Mouse (Mus musculus) heart, adult 2 months (tissue): Measurements from ENCODE around the gene Gde1.

Experiments
- CTCF ChIP-seq: fragments of 200-600 bp; IDR thresholded peaks from 2 replicates; pipeline ENCODE4 v1.8.1; 2022; ENCODE audit warnings: antibody characterized with exemption, mild to moderate bottlenecking, moderate library complexity
- EP300 ChIP-seq: fragments of 200-500 bp; IDR thresholded peaks from 2 replicates; pipeline ENCODE4 v1.6.1; 2011; ENCODE audit warnings: low read depth, low read length, control low read depth; ENCODE audit not compliant: insufficient read depth
- POLR2A ChIP-seq: fragments of 200-500 bp; IDR thresholded peaks from 2 replicates; pipeline ENCODE4 v1.6.1; 2011; ENCODE audit warnings: mild to moderate bottlenecking, low read depth, low read length, control low read depth; ENCODE audit not compliant: insufficient read depth

DNA sequence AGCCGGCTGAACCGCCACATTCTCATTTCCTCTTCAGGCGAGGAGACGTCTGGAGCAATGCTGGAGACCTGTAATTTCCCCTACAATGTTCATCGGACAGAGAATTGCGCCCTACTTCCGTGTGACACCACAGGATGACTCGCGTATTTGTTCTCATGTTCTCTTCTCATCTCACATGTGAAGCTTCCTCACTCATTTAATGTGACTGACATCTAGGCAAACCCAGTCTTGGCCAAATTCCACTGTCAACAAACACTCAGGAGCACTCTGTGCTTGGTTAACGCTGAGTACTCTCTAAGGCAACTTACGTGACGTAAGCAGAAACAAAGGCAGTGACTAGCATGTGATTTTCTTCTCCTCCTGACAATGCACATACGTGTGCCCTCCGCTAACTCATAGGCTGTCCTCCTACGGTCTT, 2.4 kb downstream of the Gde1 start:
- TF ChIP-seq CTCF = no peak
- TF ChIP-seq POLR2A = no peak
- no peak for TF ChIP-seq EP300
